Mouse (Mus musculus): ENCODE measurements at regions not wholly inside any gene's neighbourhood (a gene's known extent, or its start where the extent isn't known, plus 50 kb on each side); places are given as distances from the start of the nearest gene placed in this dataset.

DNA sequence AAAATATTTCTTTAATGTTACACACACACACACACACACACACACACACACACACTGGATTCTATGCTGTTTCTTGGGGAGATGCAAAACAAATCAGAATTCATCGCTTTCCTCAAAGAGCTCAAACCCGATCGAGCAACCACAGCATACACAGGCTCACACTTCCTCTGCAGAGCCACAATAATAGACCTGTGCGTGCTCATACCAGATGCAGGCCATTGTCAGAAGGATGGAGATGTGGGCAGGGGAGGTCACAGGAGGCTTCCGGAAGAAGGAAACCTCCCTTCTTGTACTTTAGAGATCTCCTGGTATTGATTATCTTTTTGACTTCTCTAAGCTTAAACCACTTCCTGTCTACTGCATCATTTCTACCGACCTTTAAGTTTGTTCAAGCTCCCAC, 122.8 kb downstream of the Dusp6 start:
- TF ChIP-seq POLR2A (IDR thresholded peaks at IDR 0.05; ENCODE audit: extremely low read depth, insufficient read depth, low read length) (no peak), CTCF (IDR thresholded peaks at IDR 0.05; ENCODE audit: extremely low read depth, insufficient read depth, low read length) (no peak)
- Histone ChIP-seq H3K27ac (ENCODE audit: insufficient read depth, low read length) (no peak overlapping the region), H3K4me3 (ENCODE audit: insufficient read depth, low read length) (no peak overlapping the region), H3K4me1 (ENCODE audit: control insufficient read depth, insufficient read depth, low read length) (no peaks in the 10 kb centered on the region; the same call in 1 of the 2 replicates)

DNA sequence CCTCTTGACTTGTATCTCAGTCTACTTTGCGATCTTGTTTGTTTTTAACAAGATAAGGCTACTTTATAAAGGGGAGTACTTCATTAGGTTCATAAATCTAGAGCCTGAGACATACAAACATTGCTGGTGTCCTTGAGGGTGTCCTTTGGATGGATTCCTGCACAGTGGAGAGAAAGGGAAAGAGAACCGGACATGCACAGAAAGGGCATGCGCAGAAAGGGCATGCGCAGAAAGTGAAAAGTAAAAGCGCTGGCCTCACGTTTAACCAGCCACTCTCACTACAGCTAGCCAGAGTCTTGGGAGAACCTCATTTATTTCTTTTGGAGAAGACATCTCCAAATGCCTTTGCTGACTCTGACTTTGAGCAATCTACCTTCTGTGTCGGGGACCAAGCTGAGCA, 125.5 kb downstream of the Dusp6 start:
- Histone ChIP-seq H3K4me3 (ENCODE audit: insufficient read depth, low read length) (no peak overlapping the region), H3K27ac (ENCODE audit: insufficient read depth, low read length) (no peak overlapping the region), H3K4me1 (ENCODE audit: control insufficient read depth, insufficient read depth, low read length) (no peaks in the 10 kb centered on the region; the same call in 1 of the 2 replicates)
- TF ChIP-seq CTCF (IDR thresholded peaks at IDR 0.05; ENCODE audit: extremely low read depth, insufficient read depth, low read length): no peak
- TF ChIP-seq POLR2A (IDR thresholded peaks at IDR 0.05; ENCODE audit: extremely low read depth, insufficient read depth, low read length): no peak

DNA sequence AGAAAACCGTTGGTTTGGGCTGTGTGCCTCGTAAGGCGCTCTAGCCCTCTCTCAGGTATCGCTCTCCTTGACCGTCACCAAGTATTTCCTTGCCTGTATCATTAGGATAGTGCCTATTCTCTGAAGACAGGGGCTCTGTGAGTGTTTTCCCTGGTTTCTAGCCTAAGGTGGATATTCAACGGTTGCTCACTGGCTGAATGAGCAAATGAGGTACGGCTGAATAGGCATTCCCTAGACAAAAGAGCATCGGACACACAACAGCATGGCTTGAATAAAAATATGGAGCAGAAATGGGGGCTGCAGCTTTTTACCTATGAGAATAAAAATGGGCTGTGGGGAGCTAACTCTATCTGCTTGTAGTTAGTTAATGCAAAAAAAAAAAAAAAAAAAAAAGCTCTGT, 126.0 kb downstream of the Dusp6 start:
- no peak overlapping the region for H3K27ac ChIP-seq (ENCODE audit: insufficient read depth, low read length)
- no peaks in the 10 kb centered on the region; the same call in 1 of the 2 replicates for H3K4me1 ChIP-seq (ENCODE audit: control insufficient read depth, insufficient read depth, low read length)
- no peak overlapping the region for H3K4me3 ChIP-seq (ENCODE audit: insufficient read depth, low read length)
- no peak for TF ChIP-seq POLR2A (IDR thresholded peaks at IDR 0.05; ENCODE audit: extremely low read depth, insufficient read depth, low read length)
- TF ChIP-seq CTCF (IDR thresholded peaks at IDR 0.05; ENCODE audit: extremely low read depth, insufficient read depth, low read length): no peak

DNA sequence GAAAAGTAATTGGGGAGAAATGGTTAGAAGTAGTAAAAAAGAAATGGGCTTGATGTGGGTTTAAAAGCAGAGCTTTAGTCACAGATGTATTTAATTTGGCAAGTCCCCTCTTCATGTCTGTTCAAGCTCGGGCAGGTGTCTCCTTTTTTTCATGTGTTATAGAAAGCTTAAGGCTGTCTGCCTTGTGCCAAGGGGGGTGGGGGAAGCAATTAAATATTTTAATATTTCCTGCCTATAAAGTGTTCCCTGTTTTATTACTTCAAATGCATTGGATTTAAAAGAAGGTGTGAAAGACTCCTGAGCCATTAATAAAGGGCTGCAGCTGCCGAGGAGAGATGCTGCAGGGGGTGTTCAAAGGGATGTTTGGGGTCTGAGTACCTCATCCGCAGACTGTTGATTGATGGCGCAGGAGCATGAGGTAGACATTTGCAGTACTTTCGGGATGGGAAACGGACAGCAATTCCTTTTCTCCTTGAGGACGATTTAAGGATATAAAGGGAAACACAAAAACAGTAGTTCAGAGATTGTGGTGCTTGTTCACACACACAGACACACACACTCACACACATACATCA, 127.7 kb downstream of the Dusp6 start:
- H3K4me3 ChIP-seq (ENCODE audit: insufficient read depth, low read length): no peak overlapping the region
- no peaks in the 10 kb centered on the region; the same call in 1 of the 2 replicates for H3K4me1 ChIP-seq (ENCODE audit: control insufficient read depth, insufficient read depth, low read length)
- no peak overlapping the region for H3K27ac ChIP-seq (ENCODE audit: insufficient read depth, low read length)
- TF ChIP-seq CTCF (IDR thresholded peaks at IDR 0.05; ENCODE audit: extremely low read depth, insufficient read depth, low read length) (no peak), POLR2A (IDR thresholded peaks at IDR 0.05; ENCODE audit: extremely low read depth, insufficient read depth, low read length) (no peak)

DNA sequence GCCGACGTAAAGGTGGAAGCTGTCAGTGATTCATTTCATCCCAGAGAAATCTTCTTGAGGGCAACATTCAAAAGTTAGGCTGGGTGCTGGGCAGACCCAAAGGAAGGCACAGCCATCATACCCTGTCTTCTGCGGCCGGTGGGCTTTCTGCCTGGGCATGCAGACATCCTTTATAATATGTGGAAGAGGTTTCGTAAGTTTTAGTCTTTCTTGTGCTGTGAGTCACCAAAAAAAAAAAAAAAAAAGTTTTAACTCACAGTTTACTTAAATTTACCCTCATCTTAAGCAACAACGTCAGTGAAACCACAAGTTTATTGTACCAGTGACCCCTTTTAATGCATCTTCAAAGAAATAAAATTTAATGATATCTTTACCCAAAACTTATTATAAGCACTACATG, 128.7 kb downstream of the Dusp6 start:
- no peaks in the 10 kb centered on the region; the same call in 1 of the 2 replicates for H3K4me1 ChIP-seq (ENCODE audit: control insufficient read depth, insufficient read depth, low read length)
- H3K4me3 ChIP-seq (ENCODE audit: insufficient read depth, low read length): no peak overlapping the region
- TF ChIP-seq POLR2A (IDR thresholded peaks at IDR 0.05; ENCODE audit: extremely low read depth, insufficient read depth, low read length) (no peak), CTCF (IDR thresholded peaks at IDR 0.05; ENCODE audit: extremely low read depth, insufficient read depth, low read length) (no peak)
- no peak overlapping the region for H3K27ac ChIP-seq (ENCODE audit: insufficient read depth, low read length)

DNA sequence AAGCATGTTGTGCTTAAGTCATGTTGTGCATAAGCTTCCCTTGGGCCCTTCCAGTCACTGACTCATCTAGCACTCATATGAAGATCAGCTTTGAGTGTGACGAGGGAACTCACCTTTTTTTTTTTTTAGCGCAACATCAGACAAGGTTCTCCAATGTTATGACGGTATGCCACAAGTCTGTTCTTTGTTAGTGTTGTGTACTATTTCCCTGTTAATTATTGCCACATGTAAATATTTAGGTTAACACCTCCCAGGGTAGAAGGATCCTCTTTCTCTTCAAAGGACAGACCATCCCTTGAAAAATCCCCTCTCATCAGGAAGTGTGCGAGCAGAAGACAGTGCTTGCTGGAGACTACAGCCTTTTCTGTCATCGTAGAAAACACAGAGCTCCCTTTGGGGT, 129.9 kb downstream of the Dusp6 start:
- H3K27ac ChIP-seq (ENCODE audit: insufficient read depth, low read length): peak overlapping the region; percentile 29; the same call in 1 of the 2 replicates
- no peak for TF ChIP-seq POLR2A (IDR thresholded peaks at IDR 0.05; ENCODE audit: extremely low read depth, insufficient read depth, low read length)
- TF ChIP-seq CTCF (IDR thresholded peaks at IDR 0.05; ENCODE audit: extremely low read depth, insufficient read depth, low read length): no peak
- H3K4me3 ChIP-seq (ENCODE audit: insufficient read depth, low read length): no peak overlapping the region

DNA sequence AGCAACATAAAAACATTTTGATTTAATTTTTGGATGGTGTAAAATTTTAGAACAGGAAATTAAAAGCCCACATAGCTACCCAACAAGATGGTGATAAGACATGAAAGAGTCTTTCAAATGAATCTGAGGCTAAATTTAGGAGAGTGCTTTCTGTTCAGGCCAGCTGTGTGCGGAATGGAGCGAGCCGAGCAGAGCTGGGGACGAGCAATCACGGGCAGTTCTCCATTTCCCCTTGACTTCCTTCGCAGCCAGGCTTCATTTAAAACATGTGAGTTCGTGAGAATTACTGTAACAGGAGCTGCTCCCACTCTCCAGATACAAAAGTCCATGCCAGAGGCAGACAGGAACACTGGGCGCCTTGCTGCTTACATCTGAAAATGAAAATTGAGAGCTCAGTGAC, 130.5 kb downstream of the Dusp6 start:
- no peaks in the 10 kb centered on the region; the same call in 1 of the 2 replicates for H3K4me1 ChIP-seq (ENCODE audit: control insufficient read depth, insufficient read depth, low read length)
- H3K27ac ChIP-seq (ENCODE audit: insufficient read depth, low read length): peak overlapping the region; percentile 29; the same call in 1 of the 2 replicates
- no peak overlapping the region for H3K4me3 ChIP-seq (ENCODE audit: insufficient read depth, low read length)
- no peak for TF ChIP-seq CTCF (IDR thresholded peaks at IDR 0.05; ENCODE audit: extremely low read depth, insufficient read depth, low read length)
- no peak for TF ChIP-seq POLR2A (IDR thresholded peaks at IDR 0.05; ENCODE audit: extremely low read depth, insufficient read depth, low read length)

More for the DNA sequence above, 129.9 kb downstream of the Dusp6 start:
- no peaks in the 10 kb centered on the region; the same call in 1 of the 2 replicates for H3K4me1 ChIP-seq (ENCODE audit: control insufficient read depth, insufficient read depth, low read length)

DNA sequence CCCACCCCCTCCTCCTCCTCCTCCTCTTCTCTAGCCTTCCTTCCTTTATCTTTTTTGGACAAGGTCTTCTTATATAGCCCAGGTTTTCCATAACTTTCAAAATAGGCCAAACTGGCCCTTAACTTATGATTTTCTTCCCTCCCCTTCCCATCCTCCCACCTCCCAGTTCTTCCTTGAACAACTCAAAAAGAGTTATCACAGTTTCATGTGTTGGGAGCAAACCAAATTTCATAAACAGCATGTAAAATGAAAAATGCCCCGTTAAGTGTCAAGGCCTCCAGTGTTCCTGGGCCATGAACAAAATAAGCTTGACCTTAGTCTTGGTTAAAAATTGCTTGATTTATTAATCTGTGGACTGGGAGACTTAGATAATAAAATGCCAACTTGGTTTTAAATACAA, 132.4 kb downstream of the Dusp6 start:
- Histone ChIP-seq H3K4me3 (ENCODE audit: insufficient read depth, low read length) (no peak overlapping the region), H3K27ac (ENCODE audit: insufficient read depth, low read length) (no peak overlapping the region), H3K4me1 (ENCODE audit: control insufficient read depth, insufficient read depth, low read length) (peaks cover 2% of the 10 kb centered on the region; the same call in 1 of the 2 replicates)
- TF ChIP-seq CTCF (IDR thresholded peaks at IDR 0.05; ENCODE audit: extremely low read depth, insufficient read depth, low read length) (no peak), POLR2A (IDR thresholded peaks at IDR 0.05; ENCODE audit: extremely low read depth, insufficient read depth, low read length) (no peak)

DNA sequence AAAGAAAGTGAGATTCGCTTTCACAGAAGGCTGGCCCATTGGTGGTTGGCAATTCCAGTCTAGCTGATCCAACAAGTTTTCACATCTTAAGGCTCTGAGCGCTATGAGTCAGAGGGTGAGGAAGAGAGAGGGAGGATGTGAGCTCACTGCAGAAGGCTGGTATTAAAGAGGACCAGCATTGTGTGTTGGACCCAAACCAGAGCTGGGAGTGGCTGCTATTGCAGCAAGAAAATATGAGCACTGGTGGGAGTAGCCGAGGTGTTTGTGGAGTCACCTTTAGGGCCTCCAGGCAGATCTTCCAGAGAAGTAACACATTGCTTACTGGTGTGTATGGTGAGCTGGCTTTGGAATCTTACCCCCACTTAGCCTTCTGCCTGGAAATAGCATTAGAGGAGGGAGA, 133.6 kb downstream of the Dusp6 start:
- Histone ChIP-seq H3K27ac (ENCODE audit: insufficient read depth, low read length) (no peak overlapping the region), H3K4me3 (ENCODE audit: insufficient read depth, low read length) (no peak overlapping the region), H3K4me1 (ENCODE audit: control insufficient read depth, insufficient read depth, low read length) (peaks cover 2% of the 10 kb centered on the region; the same call in 1 of the 2 replicates)
- no peak for TF ChIP-seq CTCF (IDR thresholded peaks at IDR 0.05; ENCODE audit: extremely low read depth, insufficient read depth, low read length)
- no peak for TF ChIP-seq POLR2A (IDR thresholded peaks at IDR 0.05; ENCODE audit: extremely low read depth, insufficient read depth, low read length)

DNA sequence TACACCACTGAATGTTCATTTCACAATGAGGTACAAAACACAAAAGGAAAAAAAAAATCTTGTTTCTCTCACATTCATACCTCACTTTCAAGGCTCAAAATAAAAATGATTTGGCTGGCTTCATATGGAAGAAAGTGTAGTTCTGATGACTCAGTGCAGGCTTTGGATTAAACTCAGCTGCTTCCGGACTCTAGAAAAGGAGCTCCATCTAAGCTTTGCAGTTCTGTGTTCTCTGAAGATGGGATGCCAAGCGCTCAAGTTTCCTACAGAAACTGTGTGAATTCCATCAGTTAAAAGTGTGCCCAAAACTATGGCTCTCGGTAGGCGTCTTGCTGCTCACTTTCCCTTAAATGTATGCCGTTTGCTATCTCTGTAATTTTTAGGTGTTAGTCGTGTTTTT, 137.0 kb downstream of the Dusp6 start:
- Histone ChIP-seq H3K4me1 (ENCODE audit: control insufficient read depth, insufficient read depth, low read length) (peaks cover 2% of the 10 kb centered on the region; the same call in 1 of the 2 replicates), H3K27ac (ENCODE audit: insufficient read depth, low read length) (no peak overlapping the region), H3K4me3 (ENCODE audit: insufficient read depth, low read length) (no peak overlapping the region)
- no peak for TF ChIP-seq POLR2A (IDR thresholded peaks at IDR 0.05; ENCODE audit: extremely low read depth, insufficient read depth, low read length)
- no peak for TF ChIP-seq CTCF (IDR thresholded peaks at IDR 0.05; ENCODE audit: extremely low read depth, insufficient read depth, low read length)

Data from cortical plate, adult 2 months (tissue).